Mouse (Mus musculus) thymus, postnatal 14 days (tissue): ENCODE data around the gene Slc35f6.
A peak's percentile ranks its signal among the peaks of the same experiment; 100 is the strongest.
"Not testable (repeated sequence)": the region's sequence is repeated elsewhere in the genome, so short reads cannot be mapped to it uniquely, and the experiment has no call there.

Source experiments
- DNase-seq: peaks from one replicate; pipeline ENCODE4 v3.0.0; 2021

Slc35f6 gene

DNA sequence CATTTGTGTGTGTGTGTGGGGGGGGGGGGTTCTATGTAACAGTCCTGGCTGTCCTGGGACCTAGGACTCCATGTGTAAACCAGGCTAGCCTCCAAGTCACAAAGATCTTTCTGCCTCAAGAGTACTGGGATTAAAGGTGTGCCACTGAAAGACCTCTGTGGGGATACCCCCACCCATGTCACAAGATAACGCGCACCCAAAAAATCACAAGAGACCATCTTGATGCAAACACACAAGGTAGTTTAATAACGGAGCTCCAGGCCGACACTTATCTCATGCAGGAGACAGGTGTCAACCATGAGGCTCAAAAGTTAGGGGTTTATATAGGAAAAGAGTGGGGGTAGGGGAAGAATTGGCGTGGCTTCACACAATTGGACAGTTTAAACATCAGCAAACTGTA lies 13.1 kb downstream of the Slc35f6 start:
- DNase-seq, result no peak

DNA sequence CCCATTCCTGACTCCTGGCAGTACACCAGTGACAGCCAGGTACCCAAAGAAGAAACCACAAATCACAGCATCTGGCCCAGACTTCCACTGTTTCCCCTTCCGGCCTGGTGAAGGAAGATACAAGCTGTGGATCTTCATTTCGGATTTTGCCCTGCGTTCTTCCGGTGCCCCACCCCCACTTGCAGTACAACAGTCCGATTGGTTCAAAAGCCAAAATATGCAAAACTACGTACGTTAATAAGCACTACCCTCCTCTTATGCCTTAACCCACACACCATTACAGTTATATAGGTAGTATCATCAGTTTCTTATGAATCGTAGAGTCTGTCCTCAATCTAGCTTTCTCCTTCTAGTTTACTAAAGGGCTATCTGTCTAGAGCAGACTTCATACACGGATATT lies 17.6 kb downstream of the Slc35f6 start:
- DNase-seq, result no peak

DNA sequence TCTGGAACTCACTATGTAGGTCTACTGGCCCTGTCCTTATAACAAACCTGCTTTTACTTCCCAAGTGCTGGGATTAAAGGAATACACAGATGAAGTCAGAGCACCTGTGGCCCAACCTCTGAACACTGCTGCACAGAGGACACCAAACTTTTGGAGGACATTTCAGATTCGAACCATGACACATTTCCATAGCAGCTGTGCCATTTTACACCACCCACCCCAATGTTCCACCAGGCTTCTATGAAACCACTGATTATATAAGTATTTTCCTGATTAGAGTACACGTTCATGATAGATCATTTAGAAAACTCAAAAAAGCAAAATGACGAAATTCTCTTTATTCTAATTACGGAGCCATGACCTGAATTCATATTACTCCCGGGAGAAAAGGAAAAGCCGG lies 18.2 kb downstream of the Slc35f6 start:
- no peak for DNase-seq

DNA sequence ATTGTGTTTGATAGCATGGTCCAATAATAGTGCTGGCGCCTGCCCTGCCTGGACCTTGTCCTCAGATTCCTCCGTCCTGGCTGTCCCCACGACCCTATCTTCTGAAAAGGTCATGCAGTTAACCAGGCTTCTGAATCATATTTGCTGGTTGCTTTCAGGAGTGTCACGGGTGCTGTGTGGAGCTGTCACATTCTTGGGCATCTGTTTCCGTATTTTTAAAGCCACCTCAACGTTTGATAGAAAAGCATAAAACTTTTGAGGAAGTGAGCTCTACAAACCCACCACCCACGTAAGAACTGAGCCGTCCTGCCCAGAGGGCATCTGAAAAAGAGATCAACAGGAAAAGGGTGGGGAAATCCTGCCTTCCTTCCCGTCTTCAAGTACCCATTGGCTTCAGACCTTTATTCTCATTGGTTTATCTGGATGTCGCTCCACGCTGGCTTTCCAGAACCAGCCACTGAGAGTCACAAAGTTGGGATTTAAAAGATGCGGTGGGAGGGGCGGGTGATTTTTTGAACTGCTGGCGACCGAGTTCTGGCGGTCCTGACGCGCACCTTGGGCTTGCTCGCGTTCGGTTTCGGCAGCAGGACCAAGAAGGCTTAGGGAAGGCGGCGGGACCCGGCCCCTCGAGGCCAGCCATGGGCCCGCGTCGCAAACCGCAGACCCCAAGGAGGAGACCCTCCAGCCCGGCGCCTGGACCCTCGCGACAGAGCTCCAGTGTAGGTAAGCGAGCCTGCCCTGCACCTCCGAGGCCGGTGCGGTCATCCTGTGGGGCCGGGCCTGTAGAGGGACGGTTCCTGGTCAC lies 18.9 kb downstream of the Slc35f6 start, which contains the start of gene Cenpa:
TSS of gene Cenpa (plus strand) at position 387 of the 805 bp plus-strand sequence.
- DNase-seq, result peak; percentile 88

DNA sequence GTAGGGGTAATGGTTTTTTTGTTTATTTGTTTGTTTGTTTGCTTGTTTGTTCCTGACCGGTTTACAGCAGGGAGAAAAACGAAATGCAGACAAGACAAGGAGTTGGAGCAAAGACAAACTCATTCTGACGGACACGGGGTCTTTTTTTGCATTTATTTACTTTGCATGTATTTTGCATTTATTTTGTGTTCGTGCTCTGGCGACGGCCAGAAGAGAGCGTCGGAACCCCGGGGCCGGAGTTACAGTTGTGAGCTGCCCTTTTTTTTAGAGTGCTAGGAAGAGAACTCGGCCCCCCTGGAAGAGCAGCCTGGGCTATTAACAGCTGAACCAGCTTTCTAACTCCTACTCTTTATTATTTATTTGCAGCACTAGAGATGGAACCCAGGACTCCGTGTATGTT lies 19.5 kb downstream of the Slc35f6 start:
- no peak for DNase-seq

DNA sequence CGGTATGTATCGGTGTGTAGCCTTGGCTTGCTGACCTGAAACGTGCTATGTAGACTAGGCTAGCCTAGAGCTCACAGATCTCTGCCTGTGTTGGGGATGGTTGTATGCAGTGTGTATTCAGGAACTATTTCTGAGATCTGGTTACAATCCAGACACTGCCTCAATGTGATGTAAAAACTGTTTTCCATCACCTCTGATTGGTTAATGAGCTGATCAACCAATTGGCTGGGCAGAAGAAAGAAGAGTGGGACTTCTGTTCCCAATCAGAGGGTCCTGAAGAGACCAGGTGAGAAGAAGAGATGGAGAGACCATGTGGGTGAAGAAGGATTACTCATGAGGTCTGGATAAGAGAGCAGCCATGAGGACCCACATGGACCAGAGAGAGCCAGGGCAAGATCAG lies 20.0 kb downstream of the Slc35f6 start:
- no peak for DNase-seq

DNA sequence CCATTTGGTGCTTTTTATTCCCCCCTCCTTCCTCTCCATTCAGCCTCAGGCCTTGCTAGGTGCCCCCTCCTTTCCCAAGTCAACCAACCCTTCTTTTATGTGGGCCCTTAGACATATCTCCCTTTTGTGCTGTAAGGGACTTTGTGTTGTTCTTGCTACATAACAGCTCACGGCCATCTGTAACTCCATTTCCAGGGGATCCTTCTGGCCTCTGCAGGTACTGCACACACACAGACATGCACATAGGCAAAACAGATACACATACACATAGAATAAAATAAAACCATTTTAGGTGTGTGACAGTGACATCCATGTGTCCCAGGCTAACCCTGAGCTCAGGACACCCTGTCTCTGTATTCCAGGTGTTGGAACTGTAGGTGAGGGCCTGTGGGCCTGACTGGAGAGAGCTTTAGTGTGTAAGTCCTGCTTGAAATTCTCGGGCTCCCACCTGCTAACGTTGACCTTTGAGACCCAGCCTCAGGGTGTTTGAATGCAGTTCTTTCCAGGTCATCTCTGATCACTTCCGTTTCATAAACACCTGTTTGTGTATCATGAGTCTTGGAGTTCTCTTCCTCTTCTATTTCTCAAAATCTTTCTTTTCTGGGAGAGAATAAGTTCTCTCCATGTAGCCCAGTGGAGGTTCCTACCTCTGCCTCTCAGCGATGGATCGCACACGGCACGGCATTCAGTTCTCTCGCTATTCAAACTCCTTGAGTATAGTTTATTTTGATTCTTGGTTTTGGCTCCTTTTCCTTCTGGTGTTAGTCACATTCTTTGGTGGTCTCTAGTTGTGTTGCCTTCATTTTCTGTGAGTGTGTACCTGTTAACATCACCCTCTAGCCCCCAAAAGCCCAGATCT lies 21.1 kb downstream of the Slc35f6 start:
- no peak for DNase-seq

DNA sequence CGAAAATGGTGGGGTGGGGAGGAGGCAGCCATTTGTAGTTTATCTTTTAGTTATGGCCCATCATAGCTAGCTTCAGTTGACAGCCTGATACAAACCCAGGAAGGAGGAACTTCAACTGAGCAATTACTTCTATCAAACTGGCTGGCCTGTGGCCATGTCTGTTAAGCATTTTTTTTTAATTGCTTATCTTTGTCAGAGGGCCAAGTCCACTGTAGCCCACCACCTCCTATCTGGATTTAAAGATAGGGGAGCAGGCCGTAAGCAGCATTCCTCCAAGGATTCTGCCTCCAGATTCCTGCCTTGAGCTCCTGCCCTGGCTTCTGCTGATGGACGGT lies 21.7 kb downstream of the Slc35f6 start:
- DNase-seq, result no peak

DNA sequence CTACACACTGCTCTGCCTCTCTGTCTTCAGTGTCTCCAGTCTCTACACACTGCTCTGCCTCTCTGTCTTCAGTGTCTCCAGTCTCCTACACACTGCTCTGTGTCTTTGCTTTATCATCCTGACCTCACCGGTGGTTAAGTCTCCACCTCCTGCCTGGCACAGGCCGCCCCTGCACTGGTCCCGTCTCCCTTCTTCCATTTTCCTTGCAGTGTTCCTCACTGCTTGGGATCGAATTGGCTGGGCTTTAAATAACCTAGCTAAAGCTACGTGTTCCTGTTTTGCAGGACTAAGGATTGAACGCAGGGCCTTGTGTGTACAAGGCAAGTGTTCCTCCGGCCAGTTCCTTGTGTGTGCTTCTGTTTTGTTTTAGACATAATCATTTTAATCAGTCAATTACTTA lies 22.4 kb downstream of the Slc35f6 start:
- no peak for DNase-seq

DNA sequence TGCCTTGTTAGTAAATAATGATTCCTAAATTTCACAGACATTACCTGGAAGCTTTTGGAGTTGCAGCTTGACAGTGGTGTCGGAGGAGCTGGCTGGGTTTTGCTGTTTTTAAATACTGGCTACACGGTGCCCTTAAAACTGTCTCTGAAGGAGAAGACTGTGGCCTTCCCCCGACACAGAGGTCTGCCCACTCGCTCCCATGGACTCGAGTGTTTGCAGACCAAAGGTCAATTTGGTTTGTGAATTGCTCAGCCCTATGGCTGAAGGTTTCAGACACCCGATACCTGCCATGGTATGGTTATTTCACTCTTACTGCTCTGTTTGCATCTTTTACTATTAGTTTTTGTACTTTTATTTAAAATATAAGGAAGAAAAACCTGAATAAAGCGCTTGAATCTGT lies 26.3 kb downstream of the Slc35f6 start:
- no peak for DNase-seq

DNA sequence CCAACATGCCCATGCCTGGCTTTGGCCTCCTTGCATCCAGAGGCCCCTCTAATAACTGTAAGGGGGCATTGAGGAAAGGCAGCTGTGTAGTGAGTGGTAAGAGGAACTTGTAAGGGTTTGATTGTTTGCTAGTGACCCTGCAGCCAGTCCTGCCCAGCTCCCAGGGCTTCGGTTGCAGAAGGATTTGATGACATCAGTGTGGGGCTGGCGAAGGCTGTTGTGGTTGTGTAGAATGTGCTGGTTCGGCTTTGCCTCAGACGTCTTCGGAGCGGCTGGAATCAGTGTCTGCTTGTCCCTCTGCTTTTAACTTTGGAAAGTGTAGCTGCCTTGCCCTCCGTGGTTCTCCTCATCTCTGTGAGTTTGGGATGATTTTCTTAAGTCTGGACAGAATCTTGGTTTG lies 29.1 kb downstream of the Slc35f6 start:
- no peak for DNase-seq

DNA sequence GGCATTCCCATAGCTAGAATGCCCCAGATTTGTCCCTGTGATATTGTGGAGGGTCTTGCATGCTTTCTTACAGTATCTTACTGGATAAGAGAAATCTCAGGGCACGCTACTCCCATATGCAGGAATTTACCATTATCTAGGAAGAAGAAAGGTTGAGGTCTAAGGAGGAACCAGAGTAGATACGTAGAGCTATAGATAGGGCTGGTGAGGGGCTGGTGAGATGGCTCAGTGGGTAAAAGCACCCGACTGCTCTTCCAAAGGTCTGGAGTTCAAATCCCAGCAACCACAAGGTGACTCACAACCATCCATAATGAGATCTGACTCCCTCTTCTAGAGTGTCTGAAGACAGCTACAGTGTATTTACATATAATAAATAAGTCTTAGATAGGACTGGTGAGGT lies 30.3 kb downstream of the Slc35f6 start:
- DNase-seq, result not testable (repeated sequence)

DNA sequence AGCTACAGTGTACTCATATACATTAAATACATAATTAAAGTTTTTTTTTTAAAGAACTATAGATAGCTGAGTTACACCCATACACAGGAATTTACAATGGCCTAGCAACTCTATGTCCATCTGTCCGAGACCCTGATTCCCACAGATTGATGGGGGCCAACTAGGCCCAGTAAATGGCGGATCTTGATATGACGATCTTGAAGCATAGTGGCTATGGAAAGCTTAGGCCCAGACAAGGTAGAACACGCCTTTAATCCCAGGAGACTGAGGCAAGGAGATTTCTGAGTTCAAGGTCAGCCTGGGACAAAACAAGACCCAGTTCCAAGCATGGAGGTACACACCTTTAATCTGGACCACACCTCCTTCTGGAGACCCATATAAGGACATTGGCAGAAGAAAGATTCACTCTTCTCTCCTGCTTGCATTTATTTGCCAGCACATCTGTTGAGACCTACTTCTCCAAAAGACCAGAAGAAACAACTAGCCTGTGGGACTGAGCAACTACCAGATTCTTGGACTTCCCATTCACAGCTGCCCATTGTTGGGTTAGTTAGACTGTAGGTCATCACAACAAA lies 31.1 kb downstream of the Slc35f6 start:
- no peak for DNase-seq

DNA sequence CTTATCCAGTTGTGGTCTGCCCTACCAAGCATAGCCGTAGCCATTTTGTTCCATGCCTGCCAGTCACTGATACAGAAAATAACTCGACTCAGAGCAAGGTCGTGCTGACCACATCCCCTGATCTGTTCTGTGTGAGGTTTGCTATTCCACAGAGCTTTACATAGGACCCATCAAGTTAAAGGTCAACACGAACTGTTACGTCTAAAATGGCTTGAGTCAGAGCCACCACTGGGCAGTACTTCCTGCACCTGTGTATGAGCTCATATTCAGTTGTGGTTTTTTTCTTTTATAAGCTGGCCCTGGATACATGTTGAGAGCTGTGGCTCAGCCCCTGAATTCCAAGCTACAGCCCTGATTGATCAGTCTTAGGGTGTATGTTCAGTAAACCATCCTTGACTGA lies 31.9 kb downstream of the Slc35f6 start:
- DNase-seq, result no peak

DNA sequence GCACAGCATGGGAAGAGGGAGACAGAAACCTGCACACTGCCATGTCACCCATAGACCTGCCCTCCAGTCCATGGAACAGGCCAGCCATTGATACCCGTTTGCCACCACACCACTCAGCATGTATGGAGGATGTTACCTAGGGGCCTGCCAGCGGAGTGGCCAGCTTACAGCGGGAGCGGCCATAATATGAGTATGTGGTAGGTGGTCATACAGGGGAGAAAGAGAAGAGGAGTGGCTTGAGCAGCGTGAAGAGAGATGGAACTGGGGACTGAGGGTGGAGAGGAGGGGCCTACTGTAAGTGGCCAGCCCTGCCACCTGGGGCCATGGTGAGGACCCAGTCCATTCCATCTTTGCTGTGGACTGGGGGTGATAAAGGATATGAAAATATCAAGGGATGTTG lies 34.2 kb downstream of the Slc35f6 start:
- DNase-seq, result no peak

DNA sequence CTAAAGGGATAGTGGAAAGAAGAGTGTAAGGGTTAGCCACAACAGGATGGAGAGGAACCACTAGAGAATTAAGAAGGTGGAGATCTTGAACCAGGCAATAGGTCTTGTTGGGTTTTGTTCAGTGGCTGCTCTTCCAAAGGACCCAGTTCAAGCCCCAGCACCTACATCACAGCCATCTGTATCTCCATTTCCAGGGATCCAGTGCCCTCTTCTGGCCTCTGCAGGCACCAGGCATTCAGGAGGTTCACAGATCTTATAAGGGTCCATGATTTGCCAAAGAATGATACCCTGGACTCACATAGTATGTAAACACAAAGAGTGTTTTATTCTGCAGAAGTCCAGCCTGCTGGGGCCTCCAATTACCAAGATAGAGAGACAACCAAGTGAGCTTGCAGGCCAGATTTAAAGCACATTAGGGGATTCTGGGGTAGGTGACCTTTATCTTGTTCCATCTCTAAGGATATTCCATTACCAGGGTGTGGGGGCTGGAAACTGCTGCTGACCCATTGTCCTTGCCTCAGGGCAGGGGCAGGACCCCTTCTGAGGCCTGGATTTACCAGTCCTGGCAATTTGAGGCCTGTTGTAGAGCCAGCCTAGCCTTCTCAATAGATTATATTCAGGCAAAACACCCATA lies 35.4 kb downstream of the Slc35f6 start:
- peak; percentile 18 for DNase-seq

DNA sequence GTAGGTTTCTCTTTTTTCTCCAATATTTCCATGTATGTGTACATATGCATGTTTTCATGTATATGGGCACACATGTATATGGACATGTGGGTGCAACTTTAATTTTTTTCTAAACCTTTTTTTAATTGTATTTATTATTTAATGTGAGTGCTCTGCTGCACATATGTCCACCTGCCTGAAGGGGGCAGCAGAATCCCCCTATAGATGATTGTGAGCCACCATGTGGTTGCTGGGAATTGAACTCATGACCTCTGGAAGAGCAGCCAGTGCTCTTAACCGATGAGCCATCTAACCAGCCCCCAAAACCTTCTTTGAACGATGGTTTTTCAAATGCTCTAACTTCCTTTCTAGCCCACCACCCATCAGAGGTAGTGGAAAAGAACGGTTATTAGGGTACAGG lies 36.3 kb downstream of the Slc35f6 start:
- DNase-seq, result peak; percentile 18

DNA sequence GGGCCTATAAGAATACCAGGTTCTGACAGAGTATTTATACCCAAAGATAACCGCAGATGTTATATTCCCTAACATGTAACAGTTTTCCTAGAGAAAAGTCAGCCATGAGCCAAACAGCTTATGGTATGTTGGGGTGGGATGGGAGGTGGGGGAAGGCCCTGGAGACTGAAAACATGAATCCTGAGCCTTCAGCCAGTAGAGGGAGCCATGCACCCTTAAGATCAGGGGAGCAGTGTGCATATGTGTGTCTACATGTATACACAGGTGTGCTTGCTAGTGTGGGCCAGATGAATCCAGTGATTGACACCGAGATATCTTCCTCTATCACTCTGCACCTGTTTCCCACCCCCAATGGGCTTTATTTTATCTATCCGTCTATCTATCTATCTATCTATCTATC lies 39.0 kb downstream of the Slc35f6 start:
- DNase-seq, result peak; percentile 27

DNA sequence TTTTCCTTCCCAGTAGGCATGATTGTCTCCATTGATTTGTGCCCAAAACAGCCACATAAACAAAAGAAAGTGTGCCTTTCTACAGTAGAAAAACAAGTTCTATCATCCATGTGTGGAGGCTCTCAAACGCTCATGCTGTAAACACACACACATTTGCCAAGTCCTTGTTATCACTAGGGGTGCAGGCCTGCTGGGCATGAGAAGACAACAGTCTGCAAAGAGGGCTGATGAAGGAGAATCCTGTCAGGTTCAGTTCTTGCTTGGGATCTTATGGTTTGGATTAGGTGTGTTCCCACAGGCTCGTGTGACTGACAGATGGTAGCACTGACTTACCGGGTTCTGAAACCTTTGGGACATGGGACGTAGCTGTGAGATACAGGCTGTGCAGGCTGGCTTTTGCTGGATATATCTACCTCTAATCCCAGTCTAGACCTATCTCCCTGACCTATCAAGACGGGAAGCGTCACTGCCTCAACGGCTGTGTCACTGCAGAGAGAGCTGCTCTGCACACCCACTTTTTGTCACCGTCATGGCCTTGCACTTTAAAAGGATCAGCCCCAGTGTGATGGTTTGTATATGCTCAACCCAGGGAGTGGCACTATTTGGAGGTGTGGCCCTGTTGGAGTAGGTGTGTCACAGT lies 52.7 kb downstream of the Slc35f6 start:
- DNase-seq, result no peak

DNA sequence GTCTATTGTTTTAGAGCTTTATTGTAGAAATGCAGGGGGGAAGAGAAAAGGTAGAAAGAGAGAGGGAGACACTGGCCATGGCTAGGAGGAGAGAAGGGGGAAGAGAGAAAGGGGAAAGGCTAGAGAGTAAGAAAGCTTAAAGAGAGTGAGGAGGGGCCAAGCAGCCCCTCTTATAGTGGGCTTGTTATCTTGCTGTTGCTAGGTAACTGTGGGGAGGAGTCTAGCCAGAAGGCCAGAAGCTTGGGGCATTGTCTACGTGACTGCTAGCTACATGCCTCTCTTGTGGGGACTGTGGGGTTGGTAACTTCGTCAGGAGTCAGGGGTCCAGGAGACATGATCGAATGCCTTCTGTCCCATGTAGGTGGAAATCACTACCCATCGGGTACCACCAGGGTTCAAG lies 53.6 kb downstream of the Slc35f6 start:
- not testable (repeated sequence) for DNase-seq

DNA sequence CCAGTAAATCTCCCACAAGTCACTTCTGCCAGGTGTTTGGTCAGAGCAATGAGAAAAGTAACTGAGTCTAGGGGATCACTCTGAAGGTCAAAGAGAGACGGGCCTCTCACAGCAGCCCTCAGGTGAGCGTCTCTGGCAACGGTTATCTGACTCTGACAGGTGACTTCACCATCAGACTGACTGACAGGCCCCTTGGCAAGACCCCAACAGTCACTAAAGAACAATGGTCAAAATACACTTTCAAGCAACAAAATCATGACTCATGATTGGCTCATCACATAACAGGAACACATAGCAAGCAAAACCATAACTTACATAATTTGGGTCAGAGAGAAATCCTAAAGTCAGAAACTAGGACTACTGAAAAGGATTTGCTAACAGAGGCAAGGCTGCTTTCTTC lies 54.1 kb downstream of the Slc35f6 start:
- no peak for DNase-seq
